Mouse (Mus musculus) 3T3-L1 (cell line): ENCODE measurements at regions not wholly inside any gene's neighbourhood (a gene's known extent, or its start where the extent isn't known, plus 50 kb on each side); places are given as distances from the start of the nearest gene placed in this dataset.

ENCODE experiments used
- DNase-seq: peaks from one replicate; pipeline ENCODE4 v3.0.0-alpha.2; 2015; ENCODE audit warnings: low read depth, low spot score

DNA sequence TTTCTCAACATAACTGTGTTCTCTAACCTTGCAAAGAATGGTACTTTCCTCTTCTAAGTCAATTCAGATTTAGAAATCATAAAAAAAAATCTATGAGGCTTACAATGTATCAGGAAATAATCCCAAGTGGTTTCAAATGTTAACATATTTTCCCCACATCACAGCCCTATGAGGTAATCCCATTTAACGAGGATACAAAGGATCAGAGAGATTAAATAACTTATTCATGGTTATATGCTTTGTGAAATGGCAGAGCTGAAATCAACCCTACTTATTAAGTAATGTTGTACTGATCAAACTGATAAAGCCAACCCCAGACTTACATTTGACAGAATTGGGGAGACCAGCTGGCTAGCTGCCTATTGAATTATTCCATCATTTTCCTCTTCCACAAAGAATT lies 614.4 kb downstream of the Ntrk3 start:
- DNase-seq: no peak

DNA sequence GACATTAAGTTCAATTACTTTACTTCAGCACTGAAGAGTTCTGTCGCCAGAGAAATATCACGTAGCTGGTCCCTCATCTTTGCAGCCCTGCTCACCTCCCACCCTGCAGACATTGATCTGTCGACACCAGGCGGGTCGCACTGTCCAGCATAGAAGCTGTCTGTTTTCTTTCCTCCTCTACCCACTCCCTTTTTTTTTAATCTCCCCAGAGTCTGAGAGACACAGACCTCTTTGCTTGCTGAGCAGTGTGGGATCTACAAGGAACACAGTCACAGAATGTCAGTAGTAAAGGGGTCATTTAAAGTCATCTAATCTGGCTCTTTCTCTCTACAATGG lies 616.7 kb downstream of the Ntrk3 start:
- no peak for DNase-seq

DNA sequence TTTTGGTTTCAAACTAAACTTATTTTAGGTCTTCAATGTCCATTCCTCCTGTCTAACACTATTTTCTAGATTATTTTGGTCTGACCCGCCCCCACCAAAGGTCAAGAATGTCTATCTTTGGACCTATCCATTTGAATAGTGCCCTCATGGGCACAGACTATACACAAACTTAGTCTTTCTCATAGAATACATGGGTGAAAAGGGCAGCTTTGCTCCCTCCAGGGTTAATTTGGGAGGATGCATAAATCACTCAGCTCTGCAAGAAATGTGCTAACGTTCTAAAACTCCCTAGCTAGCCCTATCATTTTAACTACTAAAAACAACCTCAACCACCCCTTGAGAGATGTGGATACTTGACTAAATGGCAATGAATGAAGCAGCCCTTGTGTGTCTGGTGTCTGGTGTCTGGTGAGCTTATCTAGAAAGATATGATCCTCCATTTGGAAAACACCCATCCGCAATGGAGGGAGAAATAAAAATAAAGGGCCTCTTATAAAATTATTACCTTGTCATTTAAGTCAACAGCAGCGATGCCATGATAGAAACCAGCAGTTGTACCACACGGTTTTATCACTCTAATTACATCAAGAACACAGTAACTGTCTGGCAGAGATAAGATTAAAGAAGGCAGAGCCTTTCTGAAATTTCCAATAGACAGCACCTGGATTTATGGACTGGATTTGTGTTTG lies 617.2 kb downstream of the Ntrk3 start:
- no peak for DNase-seq

DNA sequence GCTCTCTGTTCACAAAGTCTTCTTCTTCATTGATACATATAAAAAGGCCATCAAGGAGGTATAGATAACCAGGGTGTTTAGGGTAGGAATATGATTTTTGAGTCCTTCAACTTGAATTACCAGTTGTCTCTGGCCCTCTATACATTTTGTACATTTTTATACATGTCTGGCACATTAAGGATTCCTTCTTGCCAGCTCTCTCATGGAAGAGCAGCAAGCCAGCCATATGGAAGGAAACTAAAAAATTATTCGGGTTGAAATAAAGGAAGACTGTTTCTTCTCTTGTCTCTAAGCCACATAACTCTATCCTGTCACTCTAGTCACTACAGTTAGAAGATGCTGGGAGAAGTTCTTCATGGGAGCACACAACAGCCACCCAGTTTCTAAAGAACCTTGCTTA lies 618.0 kb downstream of the Ntrk3 start:
- DNase-seq: no peak

DNA sequence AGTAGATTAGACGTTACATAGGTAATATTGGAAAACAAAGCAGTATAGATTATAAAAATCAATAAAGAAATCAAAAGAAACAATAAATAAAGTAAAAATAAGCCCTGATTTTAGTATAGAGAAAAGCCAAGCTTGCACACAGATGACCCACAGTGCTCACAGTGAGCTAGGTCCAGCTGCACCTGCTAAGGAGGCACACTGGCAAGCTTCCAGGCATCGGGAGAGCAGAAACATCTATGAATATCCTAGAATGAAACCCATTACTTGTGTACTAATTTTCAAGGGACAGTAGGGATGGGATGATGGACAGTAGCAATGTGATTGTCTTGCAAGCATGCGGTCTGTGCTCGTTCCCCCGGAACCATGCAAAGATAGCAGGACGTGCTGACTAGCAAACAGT lies 626.5 kb downstream of the Ntrk3 start:
- no peak for DNase-seq

DNA sequence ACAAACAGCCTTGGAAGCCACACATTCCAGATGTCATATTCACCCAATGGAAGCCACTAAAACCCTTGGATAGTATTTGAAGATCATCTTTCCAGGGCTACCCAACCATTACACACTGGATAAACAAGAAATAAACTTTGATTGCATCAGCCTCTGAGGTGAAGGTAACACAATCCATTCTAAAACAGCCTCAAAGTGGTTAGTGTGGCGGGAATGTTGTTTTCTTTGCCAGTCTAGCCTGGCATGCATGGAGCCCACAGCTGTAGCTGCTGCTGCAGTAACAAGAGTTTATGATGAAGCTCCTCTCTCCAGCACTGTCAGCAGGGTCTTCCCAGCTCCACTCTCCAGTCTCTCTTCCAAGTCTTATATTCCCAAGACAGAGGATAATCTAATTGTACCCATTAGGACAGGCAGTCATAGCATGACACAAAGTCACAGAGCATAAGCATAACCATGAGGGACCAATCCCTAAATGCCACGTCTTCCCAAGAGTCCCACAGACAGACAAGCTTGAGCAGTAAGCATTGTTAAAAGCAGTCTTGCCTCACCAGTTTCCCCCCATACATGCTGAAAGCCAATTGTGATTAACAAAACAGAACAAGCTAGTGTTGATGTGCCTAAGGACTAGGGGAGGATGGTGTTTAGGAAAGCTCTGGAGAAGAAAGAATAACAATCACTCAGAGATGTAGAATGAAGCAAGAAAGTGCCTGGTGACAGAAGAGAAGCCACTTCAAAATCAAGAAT lies 634.1 kb downstream of the Ntrk3 start:
- DNase-seq: no peak

DNA sequence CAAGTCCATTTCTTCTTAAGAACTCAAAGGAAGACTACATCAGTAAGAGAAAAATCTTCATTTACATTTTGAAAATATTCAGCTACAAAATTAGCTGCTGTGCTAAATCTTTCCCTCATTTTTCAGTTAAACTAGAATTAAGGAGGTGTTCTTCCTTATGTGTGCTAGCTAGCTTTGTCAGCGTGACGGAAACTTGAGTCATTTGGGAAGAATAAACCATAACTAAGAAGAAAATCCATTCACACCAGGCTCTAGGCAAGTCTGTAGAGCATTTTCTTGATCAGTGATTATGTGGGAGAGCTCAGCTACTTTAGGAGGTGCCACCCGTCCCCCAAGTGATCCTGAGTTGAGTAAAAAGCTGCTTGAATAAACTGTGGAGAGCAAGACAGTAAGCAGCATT lies 635.4 kb downstream of the Ntrk3 start:
- DNase-seq: no peak

DNA sequence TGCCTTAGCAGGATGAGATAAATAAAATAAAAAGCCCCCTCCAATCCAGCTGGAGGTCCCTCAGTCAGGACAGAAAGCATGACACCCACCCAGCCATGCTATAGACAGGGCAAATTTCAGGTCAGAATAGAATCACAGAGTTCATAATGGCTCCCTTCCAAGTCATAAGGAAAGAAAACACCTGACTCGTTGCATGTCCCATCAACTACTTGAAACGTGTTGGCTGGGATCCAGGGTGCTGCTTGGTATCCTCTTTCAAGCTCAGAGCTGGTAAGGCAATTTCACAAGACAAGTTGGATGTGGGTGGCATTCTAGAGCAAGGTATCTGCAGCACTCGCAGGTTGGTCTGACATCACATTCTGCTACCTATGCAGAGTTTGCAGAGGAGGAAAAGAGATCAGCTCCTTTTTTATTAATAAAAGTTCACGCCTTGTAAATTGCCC lies 651.2 kb downstream of the Ntrk3 start:
- no peak for DNase-seq

DNA sequence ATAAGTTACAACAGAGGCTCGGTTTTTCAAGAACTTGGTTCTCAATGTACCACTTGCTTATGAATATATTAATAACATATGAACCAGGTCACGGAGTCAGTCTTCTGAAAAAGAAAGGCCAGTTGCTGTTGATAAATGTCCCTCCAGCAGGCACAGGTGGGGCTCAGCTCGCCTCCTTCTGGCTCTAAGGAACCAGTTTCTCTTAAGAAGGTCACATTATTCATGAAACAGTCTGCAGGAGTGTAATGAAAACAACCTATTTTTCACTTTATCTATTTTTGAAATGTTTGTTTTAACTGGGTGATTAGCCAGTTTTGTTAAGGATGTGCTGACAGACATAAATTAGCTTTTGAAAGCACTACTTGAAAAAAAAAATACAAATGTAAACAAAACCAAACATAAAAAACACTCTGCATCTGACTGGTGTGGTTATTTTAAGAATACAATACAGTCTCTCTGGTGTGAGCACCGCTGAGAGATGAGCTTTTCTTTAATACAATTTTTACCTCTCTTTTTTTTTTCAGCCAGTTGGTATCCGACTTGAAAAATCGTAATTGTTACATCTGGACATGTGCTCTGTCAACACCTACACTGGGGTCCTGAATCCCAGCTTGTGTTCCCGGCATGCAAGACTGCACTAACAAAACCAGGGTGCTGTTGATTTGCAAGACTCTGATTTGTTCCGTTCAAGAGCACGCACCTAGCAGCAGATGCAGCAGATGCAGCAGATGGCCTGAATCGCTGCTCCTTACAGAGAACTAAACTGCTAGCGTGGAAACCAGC lies 651.8 kb downstream of the Ntrk3 start:
- no peak for DNase-seq

DNA sequence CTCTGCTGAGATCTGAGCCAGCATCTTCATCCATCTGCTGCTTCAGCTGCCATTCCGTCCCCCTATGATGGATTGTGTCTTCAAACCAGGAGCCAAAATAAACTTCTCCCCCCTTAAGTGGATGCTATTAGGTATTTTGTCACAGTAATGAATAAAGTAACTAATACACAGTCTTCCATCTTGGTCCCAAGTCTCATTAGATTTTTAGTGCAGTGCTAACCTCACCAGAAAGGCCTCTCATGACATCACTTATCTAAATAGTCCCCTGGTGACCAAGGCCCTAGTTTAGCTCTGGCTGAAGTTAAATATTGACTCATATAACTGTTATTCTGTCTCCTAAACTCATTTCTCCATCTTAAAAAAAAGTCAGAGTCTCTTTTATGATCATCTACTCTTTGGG lies 658.1 kb downstream of the Ntrk3 start:
- DNase-seq: no peak

DNA sequence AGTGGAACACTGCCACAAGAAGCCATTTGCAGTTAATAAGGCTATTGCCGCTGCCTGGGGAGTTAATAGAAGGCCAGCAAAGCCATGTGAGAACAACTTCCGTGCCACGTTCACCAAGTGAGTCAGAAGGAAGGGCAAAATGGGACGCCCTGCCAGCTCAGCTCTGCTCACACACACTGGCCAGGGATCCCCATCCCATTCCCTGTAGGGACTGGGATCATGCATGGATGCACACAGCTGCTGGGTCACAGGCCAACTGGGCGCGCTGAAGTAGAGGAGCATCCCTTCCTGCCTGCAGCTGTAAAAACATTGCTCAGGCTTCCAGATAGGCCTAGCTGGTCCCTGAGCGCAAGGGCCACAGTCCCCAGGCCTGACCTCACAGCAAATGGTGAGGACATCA lies 666.7 kb downstream of the Ntrk3 start:
- no peak for DNase-seq

DNA sequence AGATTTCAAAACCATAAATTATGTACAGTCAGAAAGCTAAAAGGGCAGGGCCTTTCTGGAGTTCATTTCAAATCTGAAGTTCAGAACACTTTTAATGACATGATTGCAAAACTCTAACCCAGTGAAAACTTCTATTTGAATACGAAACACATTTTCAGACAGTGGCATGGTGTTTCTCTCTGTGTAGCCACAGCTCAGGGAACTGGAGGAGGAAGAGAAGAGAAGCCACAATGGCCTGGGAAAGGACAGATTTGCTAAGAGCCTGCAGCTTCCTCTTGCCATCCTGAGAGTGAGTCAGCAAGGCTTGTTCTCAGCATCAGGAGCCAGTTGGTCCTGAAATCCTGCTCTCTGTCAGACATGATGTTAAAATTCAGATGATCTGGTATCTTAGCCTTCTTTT lies 676.2 kb downstream of the Ntrk3 start:
- DNase-seq: no peak

DNA sequence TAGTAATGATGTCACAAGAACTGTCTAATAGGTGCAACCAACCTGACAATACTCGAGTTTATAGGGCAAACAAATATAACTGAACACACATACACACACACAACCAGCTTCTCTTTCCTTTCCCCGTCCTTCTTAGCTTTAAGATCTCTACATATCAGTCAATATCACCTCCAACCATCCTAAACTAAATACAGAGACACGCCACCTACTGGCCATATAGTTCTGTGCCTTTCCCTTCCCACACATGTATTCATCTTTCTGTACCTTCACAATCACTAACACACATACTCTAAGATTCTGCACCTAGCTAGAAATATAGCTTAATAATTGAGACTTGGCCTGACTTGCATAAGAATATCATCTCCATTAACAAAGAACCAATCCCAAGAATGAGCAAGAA lies 688.2 kb downstream of the Ntrk3 start:
- peak; percentile 1 for DNase-seq

DNA sequence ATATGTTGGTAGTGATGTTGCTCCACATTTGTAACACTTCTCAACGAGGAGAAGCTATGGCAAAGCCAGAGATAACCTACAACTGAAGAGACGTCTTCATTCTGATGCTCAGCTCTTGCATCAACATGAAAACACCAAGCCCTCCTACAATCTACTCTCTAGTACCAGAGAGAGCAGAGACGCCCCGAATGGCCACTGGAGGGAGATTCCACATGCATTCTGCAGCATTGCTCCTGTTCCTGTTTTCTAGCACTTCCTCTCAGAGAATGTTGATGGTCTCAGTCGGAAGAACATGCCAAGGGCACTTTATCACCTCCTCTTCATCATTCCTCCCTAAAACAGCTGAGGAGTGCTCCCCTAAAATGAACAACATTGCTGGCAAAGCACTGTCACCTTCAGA lies 692.4 kb downstream of the Ntrk3 start:
- DNase-seq: no peak

DNA sequence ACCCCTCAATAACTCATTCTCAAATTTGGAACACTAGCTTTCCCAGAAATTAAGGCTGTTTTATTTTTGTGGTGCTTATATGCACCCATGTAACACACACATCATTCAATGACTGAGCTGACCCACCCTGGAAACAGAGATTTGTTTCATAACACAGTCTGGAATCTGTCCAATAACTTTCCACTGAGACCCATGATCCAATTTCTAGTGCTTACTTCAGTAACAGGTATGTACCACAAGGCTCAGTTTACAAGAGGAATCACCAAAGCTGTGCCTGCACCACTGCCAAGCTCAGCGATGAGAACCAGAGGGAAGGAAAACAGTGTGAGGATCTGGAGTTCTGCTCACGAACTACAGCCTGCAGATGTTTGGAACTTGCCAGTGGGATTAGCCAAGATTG lies 706.8 kb downstream of the Ntrk3 start:
- no peak for DNase-seq

DNA sequence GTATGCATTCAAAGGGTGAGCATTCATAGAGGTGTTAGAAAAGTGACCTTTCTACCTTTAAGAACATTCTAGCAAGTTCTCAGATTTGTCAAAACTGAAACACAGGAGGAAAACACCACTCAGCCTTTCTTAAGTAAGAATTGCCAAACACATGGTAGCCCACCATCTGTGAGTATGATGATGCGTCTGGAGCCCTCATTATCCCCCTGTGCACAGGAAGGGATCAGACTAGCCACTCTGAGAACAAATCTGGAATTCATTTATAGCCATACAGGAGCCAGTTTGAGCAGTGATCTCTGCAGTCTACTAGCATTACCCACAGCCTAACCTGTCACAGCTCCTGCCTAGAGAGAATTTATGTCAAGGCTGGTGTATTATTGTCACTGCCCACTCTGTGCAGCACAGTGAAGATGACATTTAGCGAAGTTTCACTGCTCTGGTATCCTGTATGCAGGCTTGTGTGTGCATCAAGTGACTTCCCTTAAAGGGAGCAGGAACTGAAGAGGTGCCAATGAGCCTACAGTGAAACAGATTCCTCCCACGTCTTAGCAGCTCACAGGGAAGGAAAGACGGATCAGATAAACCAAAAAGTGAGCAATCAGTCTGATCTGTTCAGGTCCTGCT lies 710.7 kb downstream of the Ntrk3 start:
- DNase-seq: no peak

DNA sequence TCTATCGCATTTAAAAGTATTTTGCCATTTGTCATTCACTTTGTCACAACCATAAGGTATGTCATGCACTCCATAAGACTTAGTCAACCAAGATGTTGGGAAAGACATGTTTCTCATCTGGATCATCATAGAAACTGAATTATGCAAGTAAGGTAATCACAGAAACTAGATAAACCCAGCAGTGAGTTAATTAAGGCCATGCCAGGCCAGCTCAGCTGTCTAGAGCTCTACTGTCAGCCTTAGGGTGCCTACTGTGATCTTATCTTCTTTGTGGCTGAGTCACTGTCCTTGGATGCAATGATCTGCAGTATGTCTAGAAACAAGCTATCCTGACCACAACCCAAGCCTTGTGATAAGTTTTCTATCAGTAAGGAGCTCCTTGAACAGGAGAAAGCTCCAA lies 714.2 kb downstream of the Ntrk3 start:
- DNase-seq: no peak

DNA sequence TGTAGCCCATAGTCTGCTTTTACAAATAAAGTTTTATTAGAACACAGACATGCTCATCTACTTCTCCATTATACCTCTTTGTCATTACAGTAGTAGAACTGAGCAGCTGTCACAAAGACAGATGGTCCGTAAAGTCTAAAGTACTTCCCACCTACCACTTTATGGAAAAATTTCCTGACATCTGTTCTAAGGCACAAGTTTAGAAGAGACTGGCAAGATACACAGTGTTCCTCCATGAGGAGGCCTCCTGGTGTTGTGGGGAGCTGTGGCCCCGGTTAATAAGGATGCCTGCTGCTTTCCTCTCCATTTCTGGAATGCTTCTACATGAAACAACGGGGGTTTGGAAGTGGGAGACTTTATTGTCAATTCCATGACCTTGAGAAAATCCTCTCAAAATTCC lies 714.7 kb downstream of the Ntrk3 start:
- no peak for DNase-seq

DNA sequence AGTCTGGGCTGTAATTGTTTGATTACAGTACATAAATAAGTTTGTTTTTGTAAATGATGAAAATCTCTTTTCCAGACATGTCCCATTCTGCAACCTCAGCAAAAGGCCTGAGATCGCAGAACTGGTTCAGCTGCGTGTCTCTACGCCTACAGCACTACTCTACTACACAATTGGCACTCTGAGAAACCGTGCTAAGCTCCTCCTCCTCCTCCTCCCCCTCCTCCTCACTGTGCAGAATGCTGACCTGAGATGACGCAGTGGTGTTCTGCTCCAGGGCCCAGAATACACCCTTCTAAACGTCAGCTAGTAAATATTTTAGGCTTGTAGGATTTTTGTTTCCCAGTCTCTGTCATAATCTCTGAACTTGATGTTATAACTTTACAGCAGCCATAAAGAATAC lies 724.2 kb downstream of the Ntrk3 start:
- DNase-seq: no peak

DNA sequence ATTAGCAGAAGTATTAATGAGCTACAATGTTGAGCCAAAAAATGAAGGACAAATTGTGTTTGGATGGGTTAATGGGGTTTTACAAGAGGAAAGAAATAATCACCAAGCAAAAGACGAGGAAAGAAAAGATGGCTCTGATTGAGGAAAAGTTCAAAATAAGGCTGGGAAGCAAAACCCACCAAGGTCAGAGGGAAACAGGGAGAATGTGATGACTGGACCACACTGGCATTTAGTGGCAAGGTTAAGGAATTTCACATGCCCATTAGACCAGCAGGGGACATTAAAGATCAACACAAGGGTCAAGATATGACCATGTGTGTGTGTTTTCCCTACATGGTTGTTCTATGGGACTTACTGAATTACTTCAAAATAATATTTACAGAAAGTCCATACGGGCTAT lies 734.7 kb downstream of the Ntrk3 start:
- DNase-seq: peak; percentile 1

DNA sequence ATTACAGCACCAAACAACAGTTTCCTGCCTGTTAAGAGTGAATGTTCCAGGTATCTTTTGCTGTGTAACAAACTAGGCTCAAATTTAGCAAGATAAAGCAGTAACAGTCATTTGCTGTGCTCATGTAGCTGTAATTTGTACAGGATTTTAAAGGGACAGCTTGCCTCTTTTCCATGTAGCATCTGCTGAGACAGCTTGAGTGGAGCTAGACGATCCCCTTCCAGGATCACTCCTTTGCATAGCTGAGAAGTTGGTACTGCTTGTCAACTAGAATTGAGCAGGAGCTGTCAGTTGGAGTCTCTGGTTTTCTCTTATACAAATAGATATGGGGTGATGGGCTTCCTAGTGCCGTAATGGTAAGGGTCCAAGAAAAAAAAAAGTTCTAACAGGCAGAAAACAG lies 744.0 kb downstream of the Ntrk3 start:
- no peak for DNase-seq

DNA sequence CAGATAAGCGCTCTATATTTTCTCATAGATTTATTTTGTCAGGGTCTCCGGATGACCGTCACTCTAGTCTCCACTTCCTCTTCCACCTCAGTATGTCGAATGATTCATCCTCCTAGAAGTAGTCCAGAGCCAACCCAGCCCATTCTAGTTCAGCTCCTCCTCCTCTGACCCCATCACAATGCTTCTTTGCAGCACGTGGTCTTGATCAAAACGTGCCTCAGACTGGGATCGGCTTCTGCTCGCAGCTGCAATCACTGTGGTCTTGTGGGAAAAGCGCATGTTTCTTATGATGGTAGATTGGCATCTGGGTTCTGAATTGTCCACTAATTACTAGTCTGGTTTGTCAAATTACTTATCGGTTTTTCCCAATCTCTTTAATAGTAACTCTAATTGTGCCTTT lies 747.7 kb downstream of the Ntrk3 start:
- DNase-seq: no peak
